Mouse (Mus musculus) thymus, postnatal 10 days (tissue): ENCODE data around the gene Duox1.

Experiments
- DNase-seq, 2 experiments: peaks; one replicate each; pipeline ENCODE4 v3.0.0; 2021; ENCODE audit warnings: low spot score in 2 of 2

Gene Duox1

GRCm38 (mm10) chr2:122354191-122354929, 38.9 kb downstream of the Duox1 start:
- DNase-seq = no peak

- DNase-seq = no peak
These were observed 39.9 kb downstream of the Duox1 start for GRCm38 (mm10) chr2:122355389-122355788.

GRCm38 (mm10) chr2:122356187-122356586, 40.7 kb downstream of the Duox1 start:
- no peak for DNase-seq

- no peak for DNase-seq
These were observed 44.8 kb downstream of the Duox1 start for GRCm38 (mm10) chr2:122360310-122360709.

GRCm38 (mm10) chr2:122361181-122361580, 45.7 kb downstream of the Duox1 start:
- no peak for DNase-seq

GRCm38 (mm10) chr2:122361868-122362621, 46.6 kb downstream of the Duox1 start:
- no peak for DNase-seq

- no peak for DNase-seq
These were observed 47.4 kb downstream of the Duox1 start for GRCm38 (mm10) chr2:122362622-122363523.

GRCm38 (mm10) chr2:122364352-122364944, 49.0 kb downstream of the Duox1 start:
- DNase-seq = no peak

- DNase-seq = no peak
These were observed 49.9 kb downstream of the Duox1 start for GRCm38 (mm10) chr2:122365244-122365866.

- DNase-seq = no peak
These were observed 50.6 kb downstream of the Duox1 start for GRCm38 (mm10) chr2:122366039-122366438.

GRCm38 (mm10) chr2:122366706-122367105, 51.2 kb downstream of the Duox1 start:
- DNase-seq = no peak

- no peak for DNase-seq
These were observed 51.7 kb downstream of the Duox1 start for GRCm38 (mm10) chr2:122367181-122367580.

- no peak for DNase-seq
These were observed 52.2 kb downstream of the Duox1 start for GRCm38 (mm10) chr2:122367701-122368080.

GRCm38 (mm10) chr2:122368081-122368971, 52.9 kb downstream of the Duox1 start:
- DNase-seq = peak; percentile 60 to 68

- DNase-seq = peak; percentile 86 to 93
These were observed 53.7 kb downstream of the Duox1 start, which contains the start of gene Shf for GRCm38 (mm10) chr2:122368995-122369739. TSS of gene Shf (minus strand) at chr2:122369162.

- no peak for DNase-seq
These were observed 54.8 kb downstream of the Duox1 start for GRCm38 (mm10) chr2:122370101-122370750.

GRCm38 (mm10) chr2:122372067-122372466, 56.6 kb downstream of the Duox1 start:
- DNase-seq = no peak

GRCm38 (mm10) chr2:122372541-122372940, 57.1 kb downstream of the Duox1 start:
- no peak for DNase-seq

GRCm38 (mm10) chr2:122374012-122374411, 58.5 kb downstream of the Duox1 start:
- DNase-seq = no peak
